Mouse (Mus musculus) hindbrain, embryonic 12.5 days (tissue): ENCODE results near the gene Rbm19. TPM values are rescaled to one million over a fixed set of nuclear protein-coding genes. Genes with fewer than 3 reads are reported as not detected.

Experiments used
- ATAC-seq: fragments of 200-750 bp; cut with Nextera tagmentation; 2 replicates; pipeline ENCODE4 v1.8.0; 2017; ENCODE audit warnings: moderate TSS enrichment; ENCODE audit not compliant: low FRiP score
- H3K27ac ChIP-seq: fragments of 300-500 bp; sonication (generic); 2 replicates; pipeline ENCODE4 v1.5.1; 2016; ENCODE audit warnings: mild to moderate bottlenecking
- H3K27me3 ChIP-seq: fragments of 300-500 bp; sonication (generic); 2 replicates; pipeline ENCODE4 v1.6.1; 2016; ENCODE audit warnings: mild to moderate bottlenecking
- H3K36me3 ChIP-seq: fragments of 300-500 bp; sonication (generic); 2 replicates; pipeline ENCODE4 v1.6.1; 2016; ENCODE audit warnings: mild to moderate bottlenecking
- H3K4me1 ChIP-seq: fragments of 300-500 bp; sonication (generic); 2 replicates; pipeline ENCODE4 v1.6.1; 2016
- H3K4me2 ChIP-seq: fragments of 300-500 bp; sonication (generic); replicated peaks from 2 replicates; pipeline ENCODE4 v1.6.1; 2016; ENCODE audit warnings: mild to moderate bottlenecking
- H3K4me3 ChIP-seq: fragments of 300-500 bp; sonication (generic); 2 replicates; pipeline ENCODE4 v1.5.1; 2016; ENCODE audit warnings: mild to moderate bottlenecking
- H3K9ac ChIP-seq: fragments of 300-500 bp; sonication (generic); 2 replicates; pipeline ENCODE4 v1.6.1; 2016; ENCODE audit warnings: mild to moderate bottlenecking, moderate library complexity
- H3K9me3 ChIP-seq: fragments of 300-500 bp; sonication (generic); replicated peaks from 2 replicates; pipeline ENCODE4 v1.6.1; 2016; ENCODE audit warnings: mild to moderate bottlenecking
- WGBS: fragments of 180-500 bp; shearing (Covaris S2); methylation state at CpG from one replicate; pipeline ENCODE4 v1.1.7; 2016; 5-methylcytosine and 5-hydroxymethylcytosine counted together
- polyA plus RNA-seq: library from polyadenylated mRNA; unstranded; fragments of >200 nt; fragmentation: Nextera tagmentation; extraction: Ambion mirVana; gene quantifications from 2 replicates; pipeline ENCODE4 v1.2.1, GENCODE M21; 2016

Gene Rbm19
- polyA plus RNA-seq = 26.3 and 28.2 TPM in 2 replicates

GRCm38 (mm10) chr5:120116261-120117050 is at the start of gene Rbm19:
Rbm19 (plus strand) TSS chr5:120116465.
- peak within 1 kb of the TSS; percentile 48; the same call in 1 of the 2 replicates for H3K27ac ChIP-seq
- under 1% methylated on average over 46 of the region's 46 CpGs for WGBS

GRCm38 (mm10) chr5:120067266-120067665 is 49.0 kb upstream of the Rbm19 start:
- ATAC-seq = no peak
- no peak overlapping the region for H3K4me2 ChIP-seq
- H3K36me3 ChIP-seq = no peaks in the 10 kb centered on the region

More at GRCm38 (mm10) chr5:120116261-120117050, at the start of gene Rbm19:
- H3K4me1 ChIP-seq = peaks cover 9% of the 10 kb centered on the region
- H3K36me3 ChIP-seq = peaks cover 27% of the 10 kb centered on the region
- H3K4me2 ChIP-seq = peak within 1 kb of the TSS; percentile 92
- peaks cover 6% of the 10 kb centered on the region for H3K27me3 ChIP-seq
- peak; percentile 83 for ATAC-seq
- H3K9me3 ChIP-seq = no peaks in the 10 kb centered on the region
- peak within 1 kb of the TSS; percentile 82 for H3K4me3 ChIP-seq
- H3K9ac ChIP-seq = peak within 1 kb of the TSS; percentile 57

GRCm38 (mm10) chr5:120074101-120074500 is 42.2 kb upstream of the Rbm19 start:
- no peak for ATAC-seq
- H3K27ac ChIP-seq = no peak overlapping the region

More at GRCm38 (mm10) chr5:120067266-120067665, 49.0 kb upstream of the Rbm19 start:
- no peak overlapping the region for H3K4me3 ChIP-seq
- H3K9ac ChIP-seq = no peak overlapping the region
- no peaks in the 10 kb centered on the region for H3K4me1 ChIP-seq
- WGBS = 49% methylated on average over 6 of the region's 6 CpGs
- H3K27ac ChIP-seq = no peak overlapping the region
- no peaks in the 10 kb centered on the region for H3K27me3 ChIP-seq
- no peaks in the 10 kb centered on the region for H3K9me3 ChIP-seq

GRCm38 (mm10) chr5:120080027-120080426 is 36.2 kb upstream of the Rbm19 start:
- Histone ChIP-seq H3K4me1 (no peaks in the 10 kb centered on the region), H3K27me3 (peaks cover 8% of the 10 kb centered on the region), H3K4me2 (no peak overlapping the region), H3K4me3 (no peak overlapping the region), H3K9ac (no peak overlapping the region), H3K36me3 (no peaks in the 10 kb centered on the region), H3K27ac (no peak overlapping the region), H3K9me3 (no peaks in the 10 kb centered on the region)
- 69% methylated on average over 9 of the region's 9 CpGs for WGBS
- no peak for ATAC-seq

More at GRCm38 (mm10) chr5:120074101-120074500, 42.2 kb upstream of the Rbm19 start:
- Histone ChIP-seq H3K4me2 (no peak overlapping the region), H3K9me3 (no peaks in the 10 kb centered on the region), H3K4me3 (no peak overlapping the region), H3K27me3 (peaks cover 8% of the 10 kb centered on the region; the same call in 1 of the 2 replicates), H3K36me3 (no peaks in the 10 kb centered on the region), H3K9ac (no peak overlapping the region), H3K4me1 (no peaks in the 10 kb centered on the region)
- 74% methylated on average over 9 of the region's 9 CpGs for WGBS

GRCm38 (mm10) chr5:120080468-120080867 is 35.8 kb upstream of the Rbm19 start:
- Histone ChIP-seq H3K27me3 (peaks cover 12% of the 10 kb centered on the region), H3K9ac (no peak overlapping the region), H3K4me2 (no peak overlapping the region), H3K9me3 (no peaks in the 10 kb centered on the region), H3K4me1 (no peaks in the 10 kb centered on the region), H3K27ac (no peak overlapping the region), H3K36me3 (no peaks in the 10 kb centered on the region), H3K4me3 (no peak overlapping the region)
- WGBS = 87% methylated on average over 6 of the region's 6 CpGs
- no peak for ATAC-seq

- ATAC-seq = no peak
- Histone ChIP-seq H3K36me3 (no peaks in the 10 kb centered on the region), H3K9me3 (no peaks in the 10 kb centered on the region), H3K4me2 (no peak overlapping the region), H3K27ac (no peak overlapping the region), H3K4me1 (no peaks in the 10 kb centered on the region), H3K27me3 (peaks cover 39% of the 10 kb centered on the region), H3K4me3 (no peak overlapping the region), H3K9ac (no peak overlapping the region)
- 1% methylated on average over 16 of the region's 16 CpGs for WGBS
Observed at GRCm38 (mm10) chr5:120088561-120088960, 27.7 kb upstream of the Rbm19 start.

- no peaks in the 10 kb centered on the region for H3K4me1 ChIP-seq
- no peak overlapping the region for H3K4me2 ChIP-seq
- H3K9ac ChIP-seq = no peak overlapping the region
- peaks cover 20% of the 10 kb centered on the region for H3K27me3 ChIP-seq
- WGBS = 55% methylated on average over 7 of the region's 7 CpGs
- H3K4me3 ChIP-seq = no peak overlapping the region
- ATAC-seq = no peak
- H3K9me3 ChIP-seq = no peaks in the 10 kb centered on the region
- H3K27ac ChIP-seq = no peak overlapping the region
- H3K36me3 ChIP-seq = no peaks in the 10 kb centered on the region
Observed at GRCm38 (mm10) chr5:120094602-120095001, 21.7 kb upstream of the Rbm19 start.

- Histone ChIP-seq H3K9ac (no peak overlapping the region), H3K27ac (no peak overlapping the region), H3K4me1 (no peaks in the 10 kb centered on the region), H3K4me3 (no peak overlapping the region), H3K36me3 (no peaks in the 10 kb centered on the region), H3K4me2 (no peak overlapping the region), H3K27me3 (peaks cover 9% of the 10 kb centered on the region), H3K9me3 (no peaks in the 10 kb centered on the region)
- no peak for ATAC-seq
- 66% methylated on average over 9 of the region's 9 CpGs for WGBS
Observed at GRCm38 (mm10) chr5:120097042-120097441, 19.2 kb upstream of the Rbm19 start.

GRCm38 (mm10) chr5:120100814-120101213 is 15.5 kb upstream of the Rbm19 start:
- no peak for ATAC-seq
- H3K4me2 ChIP-seq = no peak overlapping the region
- no peak overlapping the region for H3K27ac ChIP-seq
- H3K4me3 ChIP-seq = no peak overlapping the region
- 91% methylated on average over 6 of the region's 6 CpGs for WGBS
- H3K9me3 ChIP-seq = no peaks in the 10 kb centered on the region
- H3K27me3 ChIP-seq = no peaks in the 10 kb centered on the region; the same call in 1 of the 2 replicates
- no peak overlapping the region for H3K9ac ChIP-seq
- H3K36me3 ChIP-seq = no peaks in the 10 kb centered on the region
- no peaks in the 10 kb centered on the region for H3K4me1 ChIP-seq

GRCm38 (mm10) chr5:120102097-120102496 is 14.2 kb upstream of the Rbm19 start:
- no peaks in the 10 kb centered on the region for H3K4me1 ChIP-seq
- no peaks in the 10 kb centered on the region for H3K36me3 ChIP-seq
- H3K9me3 ChIP-seq = no peaks in the 10 kb centered on the region
- no peak overlapping the region for H3K27ac ChIP-seq
- 77% methylated on average over 8 of the region's 8 CpGs for WGBS
- no peaks in the 10 kb centered on the region; the same call in 1 of the 2 replicates for H3K27me3 ChIP-seq
- H3K4me2 ChIP-seq = no peak overlapping the region
- no peak overlapping the region for H3K9ac ChIP-seq
- H3K4me3 ChIP-seq = no peak overlapping the region
- no peak for ATAC-seq

- Histone ChIP-seq H3K36me3 (no peaks in the 10 kb centered on the region), H3K4me1 (no peaks in the 10 kb centered on the region), H3K4me3 (no peak overlapping the region), H3K9me3 (no peaks in the 10 kb centered on the region), H3K9ac (no peak overlapping the region), H3K27ac (no peak overlapping the region), H3K4me2 (no peak overlapping the region), H3K27me3 (no peaks in the 10 kb centered on the region)
- 17% methylated on average over 12 of the region's 12 CpGs for WGBS
- no peak for ATAC-seq
Observed at GRCm38 (mm10) chr5:120102732-120103131, 13.5 kb upstream of the Rbm19 start.

- H3K4me2 ChIP-seq = no peak overlapping the region
- ATAC-seq = no peak
- no peaks in the 10 kb centered on the region for H3K4me1 ChIP-seq
- 64% methylated on average over 12 of the region's 12 CpGs for WGBS
- H3K9me3 ChIP-seq = no peaks in the 10 kb centered on the region
- peaks cover 5% of the 10 kb centered on the region; the same call in 1 of the 2 replicates for H3K27me3 ChIP-seq
- no peak overlapping the region for H3K27ac ChIP-seq
- H3K9ac ChIP-seq = no peak overlapping the region
- H3K4me3 ChIP-seq = no peak overlapping the region
- H3K36me3 ChIP-seq = no peaks in the 10 kb centered on the region
Observed at GRCm38 (mm10) chr5:120103458-120103857, 12.8 kb upstream of the Rbm19 start.
